8 mouse cellular contexts compared by ENCODE assay signal in the genomic region with DNA sequence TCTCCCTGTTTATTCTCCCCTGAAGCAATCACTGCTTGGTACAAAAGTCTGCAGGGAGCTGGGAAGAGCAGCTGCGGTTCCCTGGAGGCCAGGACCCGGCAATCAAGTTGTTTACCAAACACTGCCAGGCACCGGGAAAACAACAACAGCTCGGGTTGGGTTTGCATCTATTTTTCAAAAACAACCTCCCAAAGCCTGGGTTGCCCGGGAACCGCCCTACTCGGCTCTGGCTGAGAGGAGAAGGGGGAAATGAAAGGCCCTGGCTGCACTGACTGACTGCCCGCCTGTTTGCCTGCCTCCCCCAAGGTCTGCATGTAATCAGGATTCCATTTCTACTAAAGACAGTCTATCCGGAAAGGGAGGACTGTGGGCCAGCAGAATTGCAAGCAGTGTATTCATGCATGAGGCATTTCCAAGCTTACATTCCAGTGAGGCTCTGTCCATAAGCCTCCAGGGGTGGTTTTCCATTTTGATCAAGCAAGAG.
DNase-seq lines count a peak whose midpoint lies in the region; ATAC-seq lines count a peak whose summit lies in the region.

No protein-coding gene starts in this region.

- peak; percentile 17 for DNase-seq in liver
- peak; percentile 38 to 47 for DNase-seq in kidney, postnatal 36 days
- DNase-seq in midbrain, embryonic 14.5 days = peak; percentile 65

- no peak overlapping the region for H3K4me2 ChIP-seq in liver, embryonic 12.5 days
- peak overlapping the region; percentile 26 for H3K4me2 ChIP-seq in embryonic facial prominence, embryonic 13.5 days
- H3K4me2 ChIP-seq in heart, embryonic 15.5 days = peak overlapping the region; percentile 39
- peak overlapping the region; percentile 33 for H3K4me2 ChIP-seq in midbrain, embryonic 14.5 days (ENCODE audit: low read length)

- H3K27ac ChIP-seq in liver, embryonic 12.5 days = no peak overlapping the region
- H3K27ac ChIP-seq in embryonic facial prominence, embryonic 13.5 days = peak overlapping the region; percentile 77
- H3K27ac ChIP-seq in heart, embryonic 15.5 days = peak overlapping the region; percentile 63
- peak overlapping the region; percentile 65 for H3K27ac ChIP-seq in midbrain, embryonic 14.5 days (replicated peaks; ENCODE audit: low read depth, low read length)

- no peak overlapping the region for H3K4me3 ChIP-seq in liver, embryonic 12.5 days
- H3K4me3 ChIP-seq in embryonic facial prominence, embryonic 13.5 days = no peak overlapping the region
- no peak overlapping the region for H3K4me3 ChIP-seq in heart, embryonic 15.5 days
- no peak overlapping the region for H3K4me3 ChIP-seq in midbrain, embryonic 14.5 days (replicated peaks; ENCODE audit: low read depth, low read length)

- no peak for ATAC-seq in liver, embryonic 12.5 days
- peak; percentile 73 for ATAC-seq in embryonic facial prominence, embryonic 13.5 days (ENCODE audit: insufficient number of reproducible peaks, insufficient read depth, low FRiP score, low TSS enrichment, low read depth)
- peak; percentile 52; the same call in 1 of the 2 replicates for ATAC-seq in heart, embryonic 15.5 days (replicated peaks; ENCODE audit: insufficient number of reproducible peaks, insufficient read depth, low FRiP score, low read depth)
- ATAC-seq in midbrain, embryonic 14.5 days (ENCODE audit: low FRiP score, low TSS enrichment) = peak; percentile 55; the same call in 1 of the 2 replicates
- ATAC-seq in erythroid progenitor cell, adult 5-6 weeks (replicated peaks; ENCODE audit: low FRiP score, poor library complexity, severe bottlenecking) = no peak
- ATAC-seq in inflammation-experienced regulatory T-cells, adult 6 months = no peak

- 30% methylated on average over 9 of the region's 9 CpGs for WGBS in liver, embryonic 12.5 days (ENCODE audit: insufficient replicate concordance)
- 5% methylated on average over 9 of the region's 9 CpGs for WGBS in embryonic facial prominence, embryonic 13.5 days
- WGBS in heart, embryonic 15.5 days = 13% methylated on average over 9 of the region's 9 CpGs
- under 1% methylated on average over 9 of the region's 9 CpGs for WGBS in midbrain, embryonic 14.5 days

- no peaks in the 10 kb centered on the region for H3K9me3 ChIP-seq in liver, embryonic 12.5 days (replicated peaks)
- H3K9me3 ChIP-seq in embryonic facial prominence, embryonic 13.5 days = no peaks in the 10 kb centered on the region
- no peaks in the 10 kb centered on the region for H3K9me3 ChIP-seq in heart, embryonic 15.5 days (replicated peaks)
- no peaks in the 10 kb centered on the region for H3K9me3 ChIP-seq in midbrain, embryonic 14.5 days (ENCODE audit: control insufficient read depth, low read length)

- peaks cover 23% of the 10 kb centered on the region; the same call in 1 of the 2 replicates for H3K4me1 ChIP-seq in liver, embryonic 12.5 days
- H3K4me1 ChIP-seq in embryonic facial prominence, embryonic 13.5 days = peaks cover 42% of the 10 kb centered on the region
- peaks cover 27% of the 10 kb centered on the region for H3K4me1 ChIP-seq in heart, embryonic 15.5 days (replicated peaks)
- H3K4me1 ChIP-seq in midbrain, embryonic 14.5 days (ENCODE audit: control insufficient read depth, insufficient read depth, low read length) = peaks cover 20% of the 10 kb centered on the region

- H3K9ac ChIP-seq in liver, embryonic 12.5 days = no peak overlapping the region
- peak overlapping the region; percentile 41; the same call in 1 of the 2 replicates for H3K9ac ChIP-seq in embryonic facial prominence, embryonic 13.5 days
- no peak overlapping the region for H3K9ac ChIP-seq in heart, embryonic 15.5 days
- no peak overlapping the region; the same call in 1 of the 2 replicates for H3K9ac ChIP-seq in midbrain, embryonic 14.5 days (replicated peaks; ENCODE audit: low read length)

- no peaks in the 10 kb centered on the region for H3K27me3 ChIP-seq in liver, embryonic 12.5 days (replicated peaks)
- no peaks in the 10 kb centered on the region for H3K27me3 ChIP-seq in embryonic facial prominence, embryonic 13.5 days
- no peaks in the 10 kb centered on the region for H3K27me3 ChIP-seq in heart, embryonic 15.5 days
- no peaks in the 10 kb centered on the region for H3K27me3 ChIP-seq in midbrain, embryonic 14.5 days (ENCODE audit: control insufficient read depth, insufficient read depth, low read length)

- peaks cover 3% of the 10 kb centered on the region; the same call in 1 of the 2 replicates for H3K36me3 ChIP-seq in liver, embryonic 12.5 days
- no peaks in the 10 kb centered on the region for H3K36me3 ChIP-seq in embryonic facial prominence, embryonic 13.5 days
- peaks cover 2% of the 10 kb centered on the region; the same call in 1 of the 2 replicates for H3K36me3 ChIP-seq in heart, embryonic 15.5 days
- H3K36me3 ChIP-seq in midbrain, embryonic 14.5 days (ENCODE audit: control insufficient read depth, insufficient read depth, low read length) = no peaks in the 10 kb centered on the region

Comparison
In these comparisons a context has a peak if more than half of its experiments do, and no peak if none do; other contexts are left out.
1. ATAC-seq: peak in embryonic facial prominence, embryonic 13.5 days (single experiment), heart, embryonic 15.5 days (single experiment) and midbrain, embryonic 14.5 days (single experiment); none in liver, embryonic 12.5 days (single experiment), erythroid progenitor cell, adult 5-6 weeks (single experiment) and inflammation-experienced regulatory T-cells, adult 6 months (single experiment).
2. Peak in every context shown above with its lines, with median percentiles within 50 percentile points of each other: DNase-seq.